Comparison of ENCODE assay signal across 8 mouse cellular contexts in genomic region chr9:27298411-27299285, GRCm38 (mm10). TPM values are rescaled to one million over a fixed set of nuclear protein-coding genes. Genes with fewer than 3 reads are reported as not detected.
DNase-seq lines count a peak whose midpoint lies in the region; ATAC-seq and TF ChIP-seq lines count a peak whose summit lies in the region.

TSS of gene Igsf9b (plus strand) at chr9:27299204.

- H3K27ac ChIP-seq in left cerebral cortex, adult 2 months, result peak within 1 kb of the TSS; percentile 86

- peak; percentile 92 for DNase-seq in adrenal gland, postnatal 25 days
- DNase-seq in embryo, embryonic 9.5 days (ENCODE audit: extremely low spot score), result peak; percentile 90
- peak; percentile 66 to 85 for DNase-seq in gastrocnemius, postnatal 4 days (ENCODE audit: low spot score in 2 of 2)
- DNase-seq in left cerebral cortex, adult 2 months (ENCODE audit: extremely low spot score in 1 of 2, low spot score in 2 of 2), result peak; percentile 96 to 97
- DNase-seq in lung, postnatal 4 days, result peak; percentile 89 to 91
- DNase-seq in right cerebral cortex, postnatal 14 days, result peak; percentile 92
- no peak for DNase-seq in natural killer cell, adult 2 months (ENCODE audit: low spot score in 2 of 2)

- peak within 1 kb of the TSS; percentile 83 for H3K4me3 ChIP-seq in left cerebral cortex, adult 2 months

- peak; percentile 43 for TF ChIP-seq CTCF in left cerebral cortex, adult 2 months (IDR thresholded peaks at IDR 0.05)

- intact Hi-C loops in left cerebral cortex, adult 2 months (cut with DNase I), result loop anchor here (1.0 to 2.0 kb wide), 2 partner anchors 106 to 120 kb away; no protein-coding TSS in a partner anchor

- ATAC-seq in inflammation-experienced regulatory T-cells, adult 6 months, result peak; percentile 85

RNA-seq across cellular contexts. Expression of gene Igsf9b, which starts in this region (rescaled TPM):
- 6.7 TPM in 2 replicates for total RNA-seq in adrenal gland, postnatal 25 days (2021)
- 1 to 10 TPM; 7.1 to 8.3 TPM for total RNA-seq in gastrocnemius, postnatal 4 days (2021)
- polyA plus RNA-seq in inflammation-experienced regulatory T-cells, adult 6 months (2017; shearing (Covaris generic)), result 1 to 10 TPM; 1.1 to 3.9 (median 2.6) TPM
- total RNA-seq in left cerebral cortex, adult 2 months (2021), result 10 to 100 TPM; 74.8 to 89.1 TPM

Comparison
In these comparisons a context has a peak if more than half of its experiments do, and no peak if none do; other contexts are left out.
1. DNase-seq: peak in adrenal gland, postnatal 25 days (single experiment), embryo, embryonic 9.5 days (single experiment), gastrocnemius, postnatal 4 days (2 of 2), left cerebral cortex, adult 2 months (2 of 2), lung, postnatal 4 days (2 of 2) and right cerebral cortex, postnatal 14 days (single experiment); none in natural killer cell, adult 2 months (0 of 2).